Mouse (Mus musculus) liver, embryonic 14.5 days (tissue): ENCODE measurements around the gene Lenep. TPM values are rescaled to one million over a fixed set of nuclear protein-coding genes. Genes with fewer than 3 reads are reported as not detected.
"Not testable (repeated sequence)": the region's sequence is repeated elsewhere in the genome, so short reads cannot be mapped to it uniquely, and the experiment has no call there.

Experiments
- ATAC-seq: fragments of 200-750 bp; cut with Nextera tagmentation; 2 replicates; pipeline ENCODE4 v1.8.0; 2017; ENCODE audit warnings: moderate number of reproducible peaks, mild to moderate bottlenecking, moderate library complexity; ENCODE audit not compliant: insufficient read depth
- DNase-seq, 3 experiments: peaks; one replicate each; pipeline ENCODE4 v3.0.0-alpha.2; 2012 to 2013; ENCODE audit warnings: low read depth in 3 of 3, low spot score in 3 of 3
- H3K27ac ChIP-seq: fragments of 300-500 bp; sonication (generic); 2 replicates; pipeline ENCODE4 v1.5.1; 2014; ENCODE audit warnings: moderate library complexity, mild to moderate bottlenecking, control low read depth, inconsistent platforms
- H3K27me3 ChIP-seq: fragments of 300-500 bp; sonication (generic); 2 replicates; pipeline ENCODE4 v1.6.1; 2014; ENCODE audit warnings: mild to moderate bottlenecking, low read length, moderate library complexity; ENCODE audit not compliant: control insufficient read depth, insufficient read depth
- H3K36me3 ChIP-seq: fragments of 300-500 bp; sonication (generic); replicated peaks from 2 replicates; pipeline ENCODE4 v1.6.1; 2014; ENCODE audit warnings: low read depth; ENCODE audit not compliant: control insufficient read depth, insufficient read depth
- H3K4me1 ChIP-seq, 2 experiments: fragments of 200-500 bp in 1 of 2; fragments of 300-500 bp in 1 of 2; sonication (generic) in 1 of 2; replicated peaks; 2 replicates each; pipeline ENCODE4 v1.6.1; 2012 to 2014; ENCODE audit warnings: antibody characterized with exemption in 1 of 2, inconsistent platforms in 1 of 2, low read length in 1 of 2; ENCODE audit not compliant: control insufficient read depth in 2 of 2, insufficient read depth in 2 of 2
- H3K4me2 ChIP-seq: fragments of 300-500 bp; sonication (generic); 2 replicates; pipeline ENCODE4 v1.6.1; 2014; ENCODE audit warnings: low read depth, mild to moderate bottlenecking, control low read depth, moderate library complexity
- H3K4me3 ChIP-seq, 2 experiments: fragments of 200-500 bp in 1 of 2; fragments of 300-500 bp in 1 of 2; sonication (generic) in 1 of 2; 2 replicates each; pipeline ENCODE4 v1.5.1; 2012 to 2014; ENCODE audit warnings: low read depth in 2 of 2, low read length in 2 of 2, mild to moderate bottlenecking in 2 of 2, control low read depth in 1 of 2, inconsistent platforms in 1 of 2, moderate library complexity in 1 of 2; ENCODE audit not compliant: insufficient read depth in 1 of 2
- H3K9ac ChIP-seq: fragments of 300-500 bp; sonication (generic); replicated peaks from 2 replicates; pipeline ENCODE4 v1.6.1; 2014; ENCODE audit warnings: mild to moderate bottlenecking, control low read depth, moderate library complexity
- H3K9me3 ChIP-seq: fragments of 300-500 bp; sonication (generic); 2 replicates; pipeline ENCODE4 v1.6.1; 2016; ENCODE audit warnings: low read length, mixed read lengths; ENCODE audit not compliant: control insufficient read depth
- CTCF ChIP-seq: IDR thresholded peaks from 2 replicates; pipeline ENCODE4 v1.5.1; 2016; ENCODE audit warnings: antibody characterized with exemption, low read depth, control low read depth
- EP300 ChIP-seq: IDR thresholded peaks from 2 replicates; pipeline ENCODE4 v1.6.1; 2016; ENCODE audit warnings: antibody characterized with exemption, low read depth
- WGBS: fragments of 180-500 bp; shearing (Covaris S2); extraction: QIAGEN DNeasy Blood & Tissue Kit; methylation state at CpG from one replicate; pipeline ENCODE4 v1.1.7; 2014; ENCODE audit not compliant: insufficient replicate concordance; 5-methylcytosine and 5-hydroxymethylcytosine counted together
- polyA plus RNA-seq, 2 experiments: library from polyadenylated mRNA; depleted of rRNA in 1 of 2; stranded (reverse) in 1 of 2; unstranded in 1 of 2; fragments of >200 nt; fragmentation: Nextera tagmentation in 1 of 2; extraction: Ambion mirVana in 1 of 2; gene quantifications; 2 replicates each; pipeline versions ENCODE4 v1.2.1 to v1.2.3; 2012 to 2014

Lenep gene
- polyA plus RNA-seq, 2 experiments, result 0.76 TPM; not detected in 1

GRCm38 (mm10) chr3:89430171-89431159 is 27.9 kb upstream of the Lenep start, which contains the start of gene Pygo2:
Pygo2 (plus strand) TSS chr3:89430214.
- WGBS, result 2% methylated on average over 68 of the region's 68 CpGs
- H3K9ac ChIP-seq, result peak within 1 kb of the TSS; percentile 92
- peak within 1 kb of the TSS; percentile 62 for H3K27ac ChIP-seq
- no peaks in the 10 kb centered on the region for H3K9me3 ChIP-seq
- DNase-seq (peak; percentile 85 to 88 (median 87)), ATAC-seq (peak; percentile 95)
- H3K4me2 ChIP-seq, result peak within 1 kb of the TSS; percentile 94
- peak within 1 kb of the TSS; percentile 82 to 83 for H3K4me3 ChIP-seq
- no peaks in the 10 kb centered on the region for H3K27me3 ChIP-seq
- peaks cover 35% of the 10 kb centered on the region for H3K36me3 ChIP-seq
- TF ChIP-seq CTCF (0 out of 2 replicates have a peak, but pooled peaks have one; percentile 11), EP300 (no peak)
- H3K4me1 ChIP-seq, result peaks cover 13 to 17% of the 10 kb centered on the region in 2 experiments

DNA sequence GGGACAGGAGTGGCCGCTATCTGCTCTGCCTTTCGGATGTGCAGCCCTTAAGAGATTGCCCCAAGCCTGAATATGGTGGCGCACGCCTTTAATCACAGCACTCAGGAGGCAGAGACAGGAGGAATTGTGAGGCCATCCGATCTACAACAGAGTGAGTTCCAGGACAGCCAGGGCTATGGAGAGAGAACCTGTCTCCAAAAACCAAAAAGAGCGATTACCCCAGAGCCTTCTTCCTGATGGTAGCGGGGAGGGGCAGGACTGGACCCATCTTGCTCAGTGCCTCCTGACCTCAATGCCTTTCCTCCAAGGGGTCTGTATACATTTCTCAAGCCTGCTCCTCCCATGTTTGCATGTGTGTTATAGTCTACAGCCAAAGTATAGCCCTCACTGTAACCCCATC is 26.4 kb upstream of the Lenep start:
- not testable (repeated sequence) for H3K4me3 ChIP-seq, DNase-seq, ATAC-seq, H3K27me3 ChIP-seq, H3K27ac ChIP-seq, H3K9me3 ChIP-seq, H3K4me2 ChIP-seq, H3K9ac ChIP-seq
- WGBS, result 84% methylated on average over 7 of the region's 7 CpGs
- Histone ChIP-seq H3K4me1 (peaks cover 27 to 30% of the 10 kb centered on the region in 2 experiments), H3K36me3 (peaks cover 49% of the 10 kb centered on the region)

DNA sequence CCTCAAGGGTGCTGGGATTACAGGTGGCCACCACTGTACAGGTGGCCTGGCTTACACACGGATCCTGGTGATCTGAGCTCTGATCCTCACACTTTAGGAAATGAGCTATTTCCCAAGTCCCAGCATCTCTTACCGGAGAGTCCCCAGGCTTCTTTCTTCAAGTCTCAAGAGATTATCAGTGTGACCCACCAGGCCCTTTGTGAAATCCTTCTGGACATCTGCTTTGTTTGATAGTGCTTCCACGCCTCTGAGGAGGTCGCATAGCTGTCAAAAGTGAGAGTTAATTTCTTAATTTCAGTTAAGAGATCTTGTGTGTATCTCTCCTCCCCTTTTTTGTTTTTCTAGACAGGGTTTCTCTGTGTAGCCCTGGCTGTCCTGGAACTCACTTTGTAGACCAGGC is 23.3 kb upstream of the Lenep start:
- DNase-seq (peak; percentile 72 to 78 (median 77)), ATAC-seq (peak; percentile 4; the same call in 1 of the 2 replicates)
- peak; percentile 83 for TF ChIP-seq EP300
- TF ChIP-seq CTCF, result no peak
- peak overlapping the region; percentile 59 for H3K27ac ChIP-seq
- H3K9ac ChIP-seq, result peak overlapping the region; percentile 56
- WGBS, result 9% methylated on average over 4 of the region's 4 CpGs
- peak overlapping the region; percentile 61 for H3K4me2 ChIP-seq
- H3K4me1 ChIP-seq, result peaks cover 39 to 52% of the 10 kb centered on the region in 2 experiments
- no peaks in the 10 kb centered on the region for H3K9me3 ChIP-seq
- no peaks in the 10 kb centered on the region for H3K27me3 ChIP-seq
- H3K4me3 ChIP-seq, result peak overlapping the region; percentile 31 to 33
- peaks cover 40% of the 10 kb centered on the region for H3K36me3 ChIP-seq

DNA sequence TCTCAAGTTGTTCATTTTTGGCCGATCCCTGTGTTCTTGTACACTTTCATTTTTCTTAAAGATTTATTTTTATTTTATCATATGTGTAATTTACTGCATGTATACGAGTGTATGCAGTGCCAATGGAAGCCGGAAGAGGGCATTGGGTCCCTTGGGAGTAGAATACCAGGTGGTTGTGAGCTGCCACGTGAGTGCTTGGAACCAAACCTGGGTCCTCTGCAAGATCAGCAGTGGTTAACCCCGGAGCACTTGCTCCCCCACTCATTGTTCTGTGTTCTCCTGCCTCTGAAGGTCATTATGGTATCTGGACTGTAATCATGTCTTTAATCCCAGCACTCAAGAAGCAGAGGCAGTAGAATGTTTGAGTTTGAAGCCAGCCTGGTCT is 22.5 kb upstream of the Lenep start:
- Histone ChIP-seq H3K9ac (peak overlapping the region; percentile 39), H3K27me3 (no peaks in the 10 kb centered on the region), H3K4me2 (peak overlapping the region; percentile 61), H3K4me3 (peak overlapping the region in 1 of 2 experiments; percentile 16; a peak in 2 of 4 replicates), H3K36me3 (peaks cover 40% of the 10 kb centered on the region), H3K9me3 (no peaks in the 10 kb centered on the region), H3K27ac (peak overlapping the region; percentile 59), H3K4me1 (peaks cover 44 to 57% of the 10 kb centered on the region in 2 experiments)
- no peak for TF ChIP-seq CTCF
- no peak for TF ChIP-seq EP300
- ATAC-seq, result no peak
- 70% methylated on average over 5 of the region's 5 CpGs for WGBS
- no peak for DNase-seq
